Mouse (Mus musculus): ENCODE data around the gene Olfr985. TPM values are rescaled to one million over a fixed set of nuclear protein-coding genes. Genes with fewer than 3 reads are reported as not detected.

The Olfr985 gene
- polyA plus RNA-seq, 1 experiment = not detected

- peaks cover 2% of the 10 kb centered on the region; the same call in 1 of the 2 replicates for H3K4me1 ChIP-seq (ENCODE audit: control insufficient read depth, insufficient read depth, low read length)
- WGBS = 20% methylated on average over 5 of the region's 5 CpGs
- peak overlapping the region; percentile 21 for H3K4me3 ChIP-seq (replicated peaks; ENCODE audit: control insufficient read depth, low read depth, low read length)
- no peak for TF ChIP-seq POLR2A (IDR thresholded peaks at IDR 0.05; ENCODE audit: borderline replicate concordance, control insufficient read depth, low read depth, low read length)
- no peak for TF ChIP-seq CTCF (IDR thresholded peaks at IDR 0.05; ENCODE audit: control insufficient read depth, insufficient read depth, low read length)
- H3K27ac ChIP-seq (ENCODE audit: control insufficient read depth, insufficient read depth, low read depth, low read length, poor library complexity) = peak overlapping the region; percentile 61; the same call in 1 of the 2 replicates
Observed at GRCm38 (mm10) chr9:40117287-40117659, 12.7 kb downstream of the Olfr985 start.

GRCm38 (mm10) chr9:40116645-40117286, 13.2 kb downstream of the Olfr985 start:
- Histone ChIP-seq H3K4me3 (replicated peaks; ENCODE audit: control insufficient read depth, low read depth, low read length) (peak overlapping the region; percentile 21), H3K27ac (ENCODE audit: control insufficient read depth, insufficient read depth, low read depth, low read length, poor library complexity) (peak overlapping the region; percentile 61; the same call in 1 of the 2 replicates), H3K4me1 (ENCODE audit: control insufficient read depth, insufficient read depth, low read length) (peaks cover 2% of the 10 kb centered on the region; the same call in 1 of the 2 replicates)
- 12% methylated on average over 10 of the region's 10 CpGs for WGBS
- TF ChIP-seq POLR2A (IDR thresholded peaks at IDR 0.05; ENCODE audit: borderline replicate concordance, control insufficient read depth, low read depth, low read length) (no peak), CTCF (IDR thresholded peaks at IDR 0.05; ENCODE audit: control insufficient read depth, insufficient read depth, low read length) (no peak)

- TF ChIP-seq CTCF (IDR thresholded peaks at IDR 0.05; ENCODE audit: control insufficient read depth, insufficient read depth, low read length) (no peak), POLR2A (IDR thresholded peaks at IDR 0.05; ENCODE audit: borderline replicate concordance, control insufficient read depth, low read depth, low read length) (no peak)
- WGBS = 83% methylated on average over 2 of the region's 2 CpGs
- Histone ChIP-seq H3K27ac (ENCODE audit: control insufficient read depth, insufficient read depth, low read depth, low read length, poor library complexity) (no peak within 1 kb of the TSS), H3K4me3 (replicated peaks; ENCODE audit: control insufficient read depth, low read depth, low read length) (no peak within 1 kb of the TSS), H3K4me1 (ENCODE audit: control insufficient read depth, insufficient read depth, low read length) (peaks cover 2% of the 10 kb centered on the region; the same call in 1 of the 2 replicates)
Observed at GRCm38 (mm10) chr9:40114106-40114505, 15.9 kb downstream of the Olfr985 start, which contains the start of gene Olfr984. Olfr984 (minus strand) TSS chr9:40114206.

DNA sequence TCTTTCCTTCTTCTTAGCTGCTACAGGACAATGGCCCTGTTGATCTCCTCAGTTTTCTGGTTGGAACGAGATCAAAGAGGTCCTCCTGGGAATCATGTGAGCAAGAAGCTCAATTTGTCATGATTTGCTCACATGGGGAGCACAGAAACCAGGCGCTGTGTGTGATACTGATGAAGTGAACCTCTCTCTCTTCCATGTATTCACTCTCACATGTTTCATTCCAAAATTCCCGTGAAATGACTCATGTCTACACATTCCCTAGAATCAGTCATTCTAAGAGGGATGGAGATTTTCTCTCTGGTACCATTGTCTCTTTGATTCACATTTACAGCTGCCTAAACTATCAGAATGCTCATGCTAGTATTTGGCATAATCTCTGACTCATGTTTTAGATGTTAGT, 35.2 kb downstream of the Olfr985 start:
- WGBS = 63% methylated on average over 3 of the region's 3 CpGs
- Histone ChIP-seq H3K27ac (ENCODE audit: control insufficient read depth, insufficient read depth, low read depth, low read length, poor library complexity) (no peak overlapping the region), H3K4me1 (ENCODE audit: control insufficient read depth, insufficient read depth, low read length) (no peaks in the 10 kb centered on the region), H3K4me3 (replicated peaks; ENCODE audit: control insufficient read depth, low read depth, low read length) (no peak overlapping the region)
- TF ChIP-seq CTCF (IDR thresholded peaks at IDR 0.05; ENCODE audit: control insufficient read depth, insufficient read depth, low read length) (no peak), POLR2A (IDR thresholded peaks at IDR 0.05; ENCODE audit: borderline replicate concordance, control insufficient read depth, low read depth, low read length) (no peak)

DNA sequence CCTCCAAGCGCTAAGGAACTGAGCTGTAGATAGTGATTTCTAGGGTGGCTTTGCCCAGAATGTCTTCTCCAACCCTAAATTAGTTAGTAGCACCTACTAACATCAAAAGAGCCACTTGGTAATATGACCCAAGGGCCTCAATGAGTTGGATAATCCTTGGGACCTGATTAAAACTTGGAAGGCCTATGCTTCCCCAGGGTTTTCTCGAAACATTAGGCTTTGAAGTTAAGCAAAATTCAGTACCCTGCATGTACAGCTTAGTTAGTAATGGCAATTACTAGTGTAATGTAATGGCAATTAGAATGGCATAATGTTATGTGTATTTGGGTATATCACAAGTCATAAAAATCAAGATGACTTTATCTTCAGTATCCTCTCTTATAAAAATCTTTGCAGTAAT, 36.5 kb downstream of the Olfr985 start, which contains the start of gene Olfr983:
TSS of gene Olfr983 (minus strand) at position 101 of the 400 bp plus-strand sequence.
- WGBS = 79% methylated on average over 2 of the region's 2 CpGs
- no peak for TF ChIP-seq POLR2A (IDR thresholded peaks at IDR 0.05; ENCODE audit: borderline replicate concordance, control insufficient read depth, low read depth, low read length)
- TF ChIP-seq CTCF (IDR thresholded peaks at IDR 0.05; ENCODE audit: control insufficient read depth, insufficient read depth, low read length) = no peak
- Histone ChIP-seq H3K27ac (ENCODE audit: control insufficient read depth, insufficient read depth, low read depth, low read length, poor library complexity) (no peak within 1 kb of the TSS), H3K4me1 (ENCODE audit: control insufficient read depth, insufficient read depth, low read length) (no peaks in the 10 kb centered on the region), H3K4me3 (replicated peaks; ENCODE audit: control insufficient read depth, low read depth, low read length) (no peak within 1 kb of the TSS)

Other genes starting within 250 kb of the Olfr985 start
- gene Olfr229, start 222.8 kb downstream of the Olfr985 start, polyA plus RNA-seq (2011; ENCODE audit: insufficient read depth, insufficient read length, low replicate concordance, missing spikeins) = not detected in 2 replicates
- not detected in 2 replicates for gene Olfr974, start 192.7 kb downstream of the Olfr985 start, polyA plus RNA-seq (2011; ENCODE audit: insufficient read depth, insufficient read length, low replicate concordance, missing spikeins)
- not detected in 2 replicates for gene Olfr975, start 178.1 kb downstream of the Olfr985 start, polyA plus RNA-seq (2011; ENCODE audit: insufficient read depth, insufficient read length, low replicate concordance, missing spikeins)
- gene Olfr976, start 169.1 kb downstream of the Olfr985 start, polyA plus RNA-seq (2011; ENCODE audit: insufficient read depth, insufficient read length, low replicate concordance, missing spikeins) = not detected in 2 replicates
- gene Olfr978, start 138.1 kb downstream of the Olfr985 start, polyA plus RNA-seq (2011; ENCODE audit: insufficient read depth, insufficient read length, low replicate concordance, missing spikeins) = not detected in 2 replicates
- gene Olfr979, start 126.7 kb downstream of the Olfr985 start, polyA plus RNA-seq (2011; ENCODE audit: insufficient read depth, insufficient read length, low replicate concordance, missing spikeins) = not detected in 2 replicates
- gene Olfr980, start 120.6 kb downstream of the Olfr985 start, polyA plus RNA-seq (2011; ENCODE audit: insufficient read depth, insufficient read length, low replicate concordance, missing spikeins) = not detected in 2 replicates
- gene Olfr981, start 108.7 kb downstream of the Olfr985 start, polyA plus RNA-seq (2011; ENCODE audit: insufficient read depth, insufficient read length, low replicate concordance, missing spikeins) = not detected in 2 replicates
- not detected in 2 replicates for gene Olfr982, start 56.4 kb downstream of the Olfr985 start, polyA plus RNA-seq (2011; ENCODE audit: insufficient read depth, insufficient read length, low replicate concordance, missing spikeins)
- gene Olfr983, start 36.6 kb downstream of the Olfr985 start, polyA plus RNA-seq (2011; ENCODE audit: insufficient read depth, insufficient read length, low replicate concordance, missing spikeins) = not detected in 2 replicates
- not detected in 2 replicates for gene Olfr984, start 16.0 kb downstream of the Olfr985 start, polyA plus RNA-seq (2011; ENCODE audit: insufficient read depth, insufficient read length, low replicate concordance, missing spikeins)
- gene Tmem225, start 17.9 kb upstream of the Olfr985 start, polyA plus RNA-seq (2011; ENCODE audit: insufficient read depth, insufficient read length, low replicate concordance, missing spikeins) = not detected in 2 replicates
- 0.40 TPM in 1 of 2 replicates, not detected in the other for gene Olfr986, start 50.7 kb upstream of the Olfr985 start, polyA plus RNA-seq (2011; ENCODE audit: insufficient read depth, insufficient read length, low replicate concordance, missing spikeins)
- gene Zfp202, start 62.1 kb upstream of the Olfr985 start, polyA plus RNA-seq (2011; ENCODE audit: insufficient read depth, insufficient read length, low replicate concordance, missing spikeins) = 0.99 TPM in 1 of 2 replicates, not detected in the other
- not detected in 2 replicates for gene Scn3b, start 139.0 kb upstream of the Olfr985 start, polyA plus RNA-seq (2011; ENCODE audit: insufficient read depth, insufficient read length, low replicate concordance, missing spikeins)